Mouse (Mus musculus) kidney, embryonic 16.5 days (tissue): ENCODE measurements at regions not wholly inside any gene's neighbourhood (a gene's known extent, or its start where the extent isn't known, plus 50 kb on each side); places are given as distances from the start of the nearest gene placed in this dataset.
A peak's percentile ranks its signal among the peaks of the same experiment; 100 is the strongest.

Experiments used
- ATAC-seq: fragments of 200-750 bp; cut with Nextera tagmentation; 2 replicates; pipeline ENCODE4 v1.8.0; 2017; ENCODE audit warnings: moderate TSS enrichment; ENCODE audit not compliant: low FRiP score, low TSS enrichment
- H3K27ac ChIP-seq: fragments of 300-500 bp; sonication (generic); 2 replicates; pipeline ENCODE4 v1.5.1; 2014; ENCODE audit warnings: low read length
- H3K27me3 ChIP-seq: fragments of 300-500 bp; sonication (generic); 2 replicates; pipeline ENCODE4 v1.6.1; 2014; ENCODE audit warnings: low read length, control low read depth, mixed read lengths; ENCODE audit not compliant: insufficient read depth
- H3K36me3 ChIP-seq: fragments of 300-500 bp; sonication (generic); 2 replicates; pipeline ENCODE4 v1.6.1; 2014; ENCODE audit warnings: low read length, control low read depth, mixed read lengths; ENCODE audit not compliant: insufficient read depth
- H3K4me1 ChIP-seq: fragments of 300-500 bp; sonication (generic); 2 replicates; pipeline ENCODE4 v1.6.1; 2014; ENCODE audit warnings: low read length, control low read depth, mixed read lengths; ENCODE audit not compliant: insufficient read depth
- H3K4me2 ChIP-seq: fragments of 300-500 bp; sonication (generic); replicated peaks from 2 replicates; pipeline ENCODE4 v1.6.1; 2014; ENCODE audit warnings: low read depth, low read length
- H3K4me3 ChIP-seq: fragments of 300-500 bp; sonication (generic); 2 replicates; pipeline ENCODE4 v1.5.1; 2014; ENCODE audit warnings: mild to moderate bottlenecking, low read length
- H3K9ac ChIP-seq: fragments of 300-500 bp; sonication (generic); replicated peaks from 2 replicates; pipeline ENCODE4 v1.6.1; 2014; ENCODE audit warnings: low read length
- H3K9me3 ChIP-seq: fragments of 300-500 bp; sonication (generic); 2 replicates; pipeline ENCODE4 v1.6.1; 2016; ENCODE audit warnings: low read length, control low read depth
- WGBS: fragments of 180-500 bp; shearing (Covaris S2); extraction: QIAGEN DNeasy Blood & Tissue Kit; methylation state at CpG from one replicate; pipeline ENCODE4 v1.1.7; 2014; 5-methylcytosine and 5-hydroxymethylcytosine counted together

- no peak overlapping the region for H3K9ac ChIP-seq
- H3K27ac ChIP-seq, result no peak overlapping the region
- WGBS, result 62% methylated on average over 5 of the region's 5 CpGs
- no peak for ATAC-seq
- H3K36me3 ChIP-seq, result no peaks in the 10 kb centered on the region
- H3K4me1 ChIP-seq, result peaks cover 17% of the 10 kb centered on the region; the same call in 1 of the 2 replicates
- no peak overlapping the region for H3K4me3 ChIP-seq
- no peaks in the 10 kb centered on the region for H3K9me3 ChIP-seq
- H3K4me2 ChIP-seq, result no peak overlapping the region
- H3K27me3 ChIP-seq, result no peaks in the 10 kb centered on the region
Observed at GRCm38 (mm10) chr19:60120917-60121316, 105.6 kb downstream of the Fam204a start.

DNA sequence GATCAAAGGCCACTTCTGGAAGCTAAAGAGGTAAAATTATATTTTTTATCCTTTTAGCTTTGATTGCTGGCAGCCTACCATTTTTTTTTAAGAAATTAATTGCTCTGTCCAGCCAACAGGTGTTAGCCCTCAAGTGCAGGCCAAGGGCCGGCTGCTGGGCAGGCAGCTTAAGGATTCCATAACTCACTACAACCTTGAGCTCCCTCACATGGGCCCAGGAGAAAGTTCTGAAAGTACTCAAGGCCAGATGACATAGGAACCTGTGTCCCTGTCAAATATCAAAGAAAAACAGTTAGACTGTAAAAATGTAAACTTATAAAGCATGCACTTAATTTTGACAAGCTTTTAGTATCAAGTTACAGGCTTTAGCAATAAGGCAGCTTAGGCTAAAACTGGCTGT lies 107.5 kb downstream of the Fam204a start:
- Histone ChIP-seq H3K27me3 (no peaks in the 10 kb centered on the region), H3K27ac (no peak overlapping the region), H3K4me1 (peaks cover 17% of the 10 kb centered on the region; the same call in 1 of the 2 replicates), H3K9me3 (no peaks in the 10 kb centered on the region), H3K36me3 (no peaks in the 10 kb centered on the region), H3K4me2 (no peak overlapping the region), H3K4me3 (no peak overlapping the region), H3K9ac (no peak overlapping the region)
- WGBS, result 18% methylated on average over 1 of the region's 1 CpGs
- ATAC-seq, result no peak

DNA sequence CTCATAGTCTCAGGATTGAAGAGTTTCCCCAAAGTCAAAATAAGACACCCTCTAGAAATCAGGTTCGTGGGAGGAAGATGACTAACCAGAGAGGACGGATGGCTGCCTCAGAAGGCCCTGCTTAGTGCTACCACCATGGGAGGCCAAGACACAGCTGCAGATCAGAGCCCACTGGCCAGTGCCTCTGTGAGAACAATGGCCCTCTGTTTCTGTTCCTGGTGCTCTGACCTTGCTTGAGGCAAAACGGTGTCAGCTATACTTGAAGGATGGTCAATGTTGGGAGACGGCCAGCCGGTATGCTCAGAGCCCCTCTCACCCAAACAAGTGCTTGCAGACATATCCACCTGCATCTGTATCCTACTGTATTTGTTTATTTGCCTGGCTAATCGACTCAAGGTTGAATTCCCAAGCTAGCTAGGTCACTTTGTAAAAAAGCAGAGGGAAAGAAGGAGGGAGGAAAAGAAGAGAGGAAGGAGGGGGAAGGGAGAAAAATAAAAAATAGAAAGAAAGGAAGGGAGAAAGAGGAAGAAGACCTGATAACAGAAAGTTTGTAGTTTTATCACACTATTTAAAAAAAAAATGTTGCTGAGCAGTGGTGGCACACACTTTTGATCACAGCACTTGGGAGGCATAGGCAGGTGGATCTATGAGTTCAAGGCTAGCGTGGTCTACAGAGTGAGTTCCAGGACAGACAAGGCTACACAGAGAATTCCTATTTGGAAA lies 112.7 kb downstream of the Fam204a start:
- H3K36me3 ChIP-seq, result no peaks in the 10 kb centered on the region
- H3K27ac ChIP-seq, result no peak overlapping the region
- H3K4me2 ChIP-seq, result no peak overlapping the region
- H3K4me3 ChIP-seq, result no peak overlapping the region
- H3K9me3 ChIP-seq, result no peaks in the 10 kb centered on the region
- 45% methylated on average over 7 of the region's 7 CpGs for WGBS
- H3K9ac ChIP-seq, result no peak overlapping the region
- H3K4me1 ChIP-seq, result peaks cover 7% of the 10 kb centered on the region; the same call in 1 of the 2 replicates
- ATAC-seq, result no peak
- H3K27me3 ChIP-seq, result no peaks in the 10 kb centered on the region

DNA sequence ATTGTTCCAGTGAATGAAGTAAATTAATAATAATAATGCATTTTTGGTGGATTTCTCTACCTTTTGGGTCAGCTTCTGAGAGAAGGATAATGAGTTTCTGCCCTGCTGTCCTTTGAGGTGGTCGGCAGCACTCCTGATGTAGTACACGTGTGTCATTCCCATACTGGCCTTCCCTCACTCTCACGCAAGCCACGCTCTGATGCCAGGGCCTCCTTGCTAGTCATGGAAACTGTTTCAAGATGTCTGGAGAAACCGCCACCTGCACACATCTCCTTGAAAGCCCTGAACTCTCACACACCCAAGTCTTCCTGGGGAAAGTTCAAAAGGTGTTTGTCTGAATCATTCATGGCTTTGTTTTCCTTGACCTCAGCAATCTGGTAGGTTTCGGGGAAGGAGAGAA lies 116.2 kb downstream of the Fam204a start:
- Histone ChIP-seq H3K36me3 (no peaks in the 10 kb centered on the region), H3K4me3 (no peak overlapping the region), H3K27ac (no peak overlapping the region), H3K9ac (no peak overlapping the region), H3K4me1 (no peaks in the 10 kb centered on the region), H3K27me3 (no peaks in the 10 kb centered on the region), H3K4me2 (no peak overlapping the region), H3K9me3 (no peaks in the 10 kb centered on the region)
- ATAC-seq, result no peak
- WGBS, result 76% methylated on average over 6 of the region's 6 CpGs

DNA sequence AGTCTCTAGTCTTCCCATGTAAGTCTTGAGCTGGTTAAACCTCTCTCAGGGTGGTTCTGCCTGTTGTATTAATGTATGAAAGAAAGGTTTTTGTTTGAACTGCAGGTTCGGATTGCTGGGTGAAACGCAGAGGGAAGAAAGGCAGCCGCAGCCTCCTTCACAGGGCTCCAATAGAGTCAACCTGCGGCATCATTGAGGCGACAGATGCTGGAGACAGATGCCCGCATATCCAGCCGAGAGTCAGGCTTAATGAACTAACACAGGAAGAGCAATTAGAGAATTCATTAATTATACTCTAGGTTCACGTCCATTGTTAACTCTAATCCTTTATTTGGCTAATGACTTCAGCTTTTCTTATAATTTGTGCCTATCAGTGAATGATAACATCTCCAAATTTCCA lies 117.0 kb downstream of the Fam204a start:
- no peak overlapping the region for H3K4me2 ChIP-seq
- H3K9me3 ChIP-seq, result no peaks in the 10 kb centered on the region
- H3K4me3 ChIP-seq, result no peak overlapping the region
- ATAC-seq, result no peak
- WGBS, result 80% methylated on average over 8 of the region's 8 CpGs
- H3K27ac ChIP-seq, result no peak overlapping the region
- H3K27me3 ChIP-seq, result no peaks in the 10 kb centered on the region
- H3K4me1 ChIP-seq, result no peaks in the 10 kb centered on the region
- H3K36me3 ChIP-seq, result no peaks in the 10 kb centered on the region
- no peak overlapping the region for H3K9ac ChIP-seq

DNA sequence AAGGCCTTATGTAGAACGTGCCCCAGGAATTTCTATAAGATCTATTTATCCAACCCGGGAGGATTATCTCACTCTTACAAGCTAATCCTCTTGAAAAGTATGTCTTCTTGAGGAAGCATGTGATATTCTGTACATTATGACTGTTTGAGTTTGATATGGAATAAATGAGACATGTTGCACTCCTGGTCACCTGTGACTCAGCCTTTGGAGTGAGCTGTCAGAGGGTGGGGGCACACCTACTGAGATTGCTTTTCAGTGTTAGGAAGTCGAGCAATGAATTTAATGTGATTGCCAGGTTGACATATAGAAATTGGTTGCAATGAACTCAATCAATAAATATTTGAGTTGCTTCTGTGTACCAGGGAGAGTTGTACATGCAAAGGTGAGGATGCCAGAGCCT lies 128.6 kb downstream of the Fam204a start:
- no peaks in the 10 kb centered on the region for H3K4me1 ChIP-seq
- no peak overlapping the region for H3K9ac ChIP-seq
- H3K4me3 ChIP-seq, result no peak overlapping the region
- no peaks in the 10 kb centered on the region for H3K36me3 ChIP-seq
- H3K4me2 ChIP-seq, result no peak overlapping the region
- H3K27ac ChIP-seq, result no peak overlapping the region
- H3K9me3 ChIP-seq, result no peaks in the 10 kb centered on the region
- 84% methylated on average over 3 of the region's 3 CpGs for WGBS
- no peak for ATAC-seq
- no peaks in the 10 kb centered on the region for H3K27me3 ChIP-seq

DNA sequence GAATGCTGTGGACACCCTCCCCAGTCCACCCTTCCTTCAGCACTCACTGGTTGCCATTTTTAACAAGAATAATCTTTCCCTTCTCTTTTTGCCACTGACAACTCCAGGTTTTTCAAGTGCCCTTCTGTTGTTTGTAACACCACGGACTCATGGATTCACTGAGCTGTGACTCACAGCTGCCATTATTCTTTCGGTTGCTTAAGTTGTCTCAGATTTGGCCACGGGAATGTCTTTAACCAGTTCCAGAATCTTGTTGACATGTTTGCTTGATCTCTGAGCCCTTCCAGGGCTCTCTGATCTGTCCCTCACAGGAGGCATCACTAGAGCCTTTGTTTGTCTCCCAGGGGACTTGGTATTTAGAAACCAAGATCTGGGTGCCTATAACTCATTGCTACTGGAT lies 131.5 kb upstream of the Rab11fip2 start:
- no peak overlapping the region for H3K9ac ChIP-seq
- H3K4me3 ChIP-seq, result no peak overlapping the region
- WGBS, result 32% methylated on average over 3 of the region's 3 CpGs
- no peaks in the 10 kb centered on the region for H3K4me1 ChIP-seq
- H3K27me3 ChIP-seq, result no peaks in the 10 kb centered on the region
- H3K27ac ChIP-seq, result no peak overlapping the region
- H3K9me3 ChIP-seq, result no peaks in the 10 kb centered on the region
- H3K36me3 ChIP-seq, result no peaks in the 10 kb centered on the region
- H3K4me2 ChIP-seq, result no peak overlapping the region
- ATAC-seq, result no peak

DNA sequence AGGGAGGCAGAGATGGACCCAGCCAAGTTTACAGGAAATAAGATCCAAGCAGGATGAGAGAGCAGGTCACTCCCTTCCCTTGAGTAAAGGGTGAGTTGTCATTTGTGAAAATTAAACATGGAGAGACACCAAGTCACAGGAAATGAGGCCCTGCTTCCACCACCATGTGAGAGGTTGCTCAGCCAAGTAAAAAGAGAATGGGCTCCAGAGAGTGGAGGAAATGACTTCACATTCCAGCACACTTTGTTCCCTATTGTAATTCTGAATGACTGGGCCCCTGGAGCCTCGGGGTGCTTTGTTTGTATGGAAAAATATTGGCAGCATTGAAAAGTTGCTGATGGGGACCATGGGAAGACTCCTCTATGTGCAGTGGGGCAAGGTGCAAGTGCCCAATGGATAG lies 129.9 kb upstream of the Rab11fip2 start:
- no peaks in the 10 kb centered on the region for H3K36me3 ChIP-seq
- ATAC-seq, result peak; percentile 35; the same call in 1 of the 2 replicates
- WGBS, result 17% methylated on average over 1 of the region's 1 CpGs
- no peak overlapping the region for H3K4me3 ChIP-seq
- no peaks in the 10 kb centered on the region for H3K27me3 ChIP-seq
- H3K4me2 ChIP-seq, result no peak overlapping the region
- H3K4me1 ChIP-seq, result no peaks in the 10 kb centered on the region
- no peak overlapping the region for H3K27ac ChIP-seq
- H3K9ac ChIP-seq, result no peak overlapping the region
- H3K9me3 ChIP-seq, result no peaks in the 10 kb centered on the region

- Histone ChIP-seq H3K36me3 (no peaks in the 10 kb centered on the region), H3K9me3 (no peaks in the 10 kb centered on the region), H3K9ac (no peak overlapping the region), H3K4me2 (no peak overlapping the region), H3K4me1 (no peaks in the 10 kb centered on the region), H3K27ac (no peak overlapping the region), H3K27me3 (no peaks in the 10 kb centered on the region), H3K4me3 (no peak overlapping the region)
- 97% methylated on average over 3 of the region's 3 CpGs for WGBS
- no peak for ATAC-seq
Observed at GRCm38 (mm10) chr19:60066183-60066582, 122.7 kb upstream of the Rab11fip2 start.

DNA sequence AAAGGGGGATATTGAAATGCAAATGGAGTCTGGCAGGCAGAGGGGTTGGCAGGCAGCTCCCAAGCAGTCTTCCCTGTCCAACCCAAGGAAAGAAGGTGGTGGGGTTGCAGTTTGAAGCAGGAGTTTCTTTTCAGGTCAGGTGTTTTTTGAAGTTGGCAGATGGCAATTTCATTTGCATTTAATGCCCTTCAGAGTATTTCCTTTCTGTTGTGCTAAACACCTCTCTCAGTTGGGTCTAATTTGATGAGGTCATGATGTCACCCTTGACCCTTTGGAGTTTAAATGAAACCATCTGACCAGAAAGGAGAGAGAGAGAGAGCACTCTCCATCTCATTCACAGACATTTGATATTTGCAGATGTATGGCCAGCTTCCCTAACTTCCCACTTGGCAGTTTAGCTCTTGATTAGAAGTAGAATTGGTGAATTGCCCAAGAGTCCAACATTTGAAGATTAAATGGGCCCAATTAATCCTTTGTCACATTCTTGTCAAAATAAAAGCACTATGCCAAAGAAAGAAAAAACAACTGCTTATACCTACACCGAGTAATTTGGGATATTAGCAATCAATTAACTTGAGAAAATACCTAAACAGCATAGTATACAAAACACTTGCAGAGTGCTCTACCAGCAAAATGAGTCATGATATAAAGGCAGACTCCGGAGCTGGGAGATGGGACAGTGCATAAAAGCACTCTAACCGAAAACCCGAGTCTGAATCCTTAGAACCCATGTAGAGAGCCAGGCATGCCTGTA lies 111.8 kb upstream of the Rab11fip2 start:
- ATAC-seq, result no peak
- Histone ChIP-seq H3K4me2 (no peak overlapping the region), H3K27ac (no peak overlapping the region), H3K9me3 (no peaks in the 10 kb centered on the region), H3K4me1 (no peaks in the 10 kb centered on the region), H3K9ac (no peak overlapping the region), H3K4me3 (no peak overlapping the region), H3K36me3 (no peaks in the 10 kb centered on the region), H3K27me3 (no peaks in the 10 kb centered on the region)
- 79% methylated on average over 4 of the region's 4 CpGs for WGBS
